Mouse (Mus musculus) intestine, embryonic 16.5 days (tissue): ENCODE measurements around the gene Atp6v1e2. TPM values are rescaled to one million over a fixed set of nuclear protein-coding genes. Genes with fewer than 3 reads are reported as not detected.

Experiments
- ATAC-seq: fragments of 200-750 bp; cut with Nextera tagmentation; 2 replicates; pipeline ENCODE4 v1.8.0; 2017; ENCODE audit warnings: moderate TSS enrichment, moderate library complexity
- H3K27ac ChIP-seq: fragments of 300-500 bp; sonication (generic); 2 replicates; pipeline ENCODE4 v1.5.1; 2014; ENCODE audit warnings: mild to moderate bottlenecking, low read length
- H3K27me3 ChIP-seq: fragments of 300-500 bp; sonication (generic); replicated peaks from 2 replicates; pipeline ENCODE4 v1.6.1; 2014; ENCODE audit warnings: low read length, control low read depth, mixed read lengths; ENCODE audit not compliant: control insufficient read depth, insufficient read depth
- H3K36me3 ChIP-seq: fragments of 300-500 bp; sonication (generic); 2 replicates; pipeline ENCODE4 v1.6.1; 2014; ENCODE audit warnings: low read length, control low read depth; ENCODE audit not compliant: control insufficient read depth, insufficient read depth
- H3K4me1 ChIP-seq: fragments of 300-500 bp; sonication (generic); 2 replicates; pipeline ENCODE4 v1.6.1; 2014; ENCODE audit warnings: low read length, control low read depth, mixed read lengths; ENCODE audit not compliant: control insufficient read depth, insufficient read depth
- H3K4me2 ChIP-seq: fragments of 300-500 bp; sonication (generic); 2 replicates; pipeline ENCODE4 v1.6.1; 2014; ENCODE audit warnings: low read depth, low read length, control low read depth
- H3K4me3 ChIP-seq: fragments of 300-500 bp; sonication (generic); 2 replicates; pipeline ENCODE4 v1.5.1; 2014; ENCODE audit warnings: mild to moderate bottlenecking, low read length
- H3K9ac ChIP-seq: fragments of 300-500 bp; sonication (generic); 2 replicates; pipeline ENCODE4 v1.6.1; 2014; ENCODE audit warnings: low read depth, low read length
- H3K9me3 ChIP-seq: fragments of 300-500 bp; sonication (generic); 2 replicates; pipeline ENCODE4 v1.6.1; 2016; ENCODE audit warnings: low read length, control low read depth; ENCODE audit not compliant: control insufficient read depth
- WGBS: fragments of 180-500 bp; shearing (Covaris S2); extraction: QIAGEN DNeasy Blood & Tissue Kit; methylation state at CpG from one replicate; pipeline ENCODE4 v1.1.7; 2014; 5-methylcytosine and 5-hydroxymethylcytosine counted together
- polyA plus RNA-seq: library from polyadenylated mRNA; unstranded; fragments of >200 nt; fragmentation: Nextera tagmentation; extraction: Ambion mirVana; gene quantifications from 2 replicates; pipeline ENCODE4 v1.2.1, GENCODE M21; 2015

The Atp6v1e2 gene
- polyA plus RNA-seq, 1 experiment from 2014 or later: 0.13 TPM

- peaks cover 22% of the 10 kb centered on the region for H3K4me1 ChIP-seq
- ATAC-seq: no peak
- no peak overlapping the region for H3K4me2 ChIP-seq
- no peaks in the 10 kb centered on the region for H3K27me3 ChIP-seq
- no peak overlapping the region for H3K9ac ChIP-seq
- WGBS: 94% methylated on average over 12 of the region's 12 CpGs
- no peak overlapping the region for H3K27ac ChIP-seq
- H3K36me3 ChIP-seq: no peaks in the 10 kb centered on the region; the same call in 1 of the 2 replicates
- no peaks in the 10 kb centered on the region for H3K9me3 ChIP-seq
- no peak overlapping the region for H3K4me3 ChIP-seq
Measured at GRCm38 (mm10) chr17:86967048-86967447, 19.4 kb upstream of the Atp6v1e2 start.

GRCm38 (mm10) chr17:86966040-86966439 lies 18.3 kb upstream of the Atp6v1e2 start:
- 78% methylated on average over 10 of the region's 10 CpGs for WGBS
- Histone ChIP-seq H3K4me3 (no peak overlapping the region), H3K4me1 (peaks cover 27% of the 10 kb centered on the region), H3K9me3 (no peaks in the 10 kb centered on the region), H3K36me3 (no peaks in the 10 kb centered on the region; the same call in 1 of the 2 replicates), H3K27me3 (no peaks in the 10 kb centered on the region), H3K9ac (no peak overlapping the region), H3K4me2 (no peak overlapping the region), H3K27ac (no peak overlapping the region)
- no peak for ATAC-seq

- peak overlapping the region; percentile 86; the same call in 1 of the 2 replicates for H3K9ac ChIP-seq
- peak overlapping the region; percentile 81 for H3K4me3 ChIP-seq
- H3K4me2 ChIP-seq: peak overlapping the region; percentile 86
- H3K27me3 ChIP-seq: no peaks in the 10 kb centered on the region
- no peaks in the 10 kb centered on the region; the same call in 1 of the 2 replicates for H3K36me3 ChIP-seq
- 74% methylated on average over 8 of the region's 8 CpGs for WGBS
- H3K27ac ChIP-seq: peak overlapping the region; percentile 88
- no peaks in the 10 kb centered on the region for H3K9me3 ChIP-seq
- H3K4me1 ChIP-seq: peaks cover 27% of the 10 kb centered on the region
- ATAC-seq: no peak
Measured at GRCm38 (mm10) chr17:86965121-86965520, 17.4 kb upstream of the Atp6v1e2 start.

- peaks cover 27% of the 10 kb centered on the region for H3K4me1 ChIP-seq
- peak; percentile 51 for ATAC-seq
- H3K4me2 ChIP-seq: peak overlapping the region; percentile 86
- peak overlapping the region; percentile 81 for H3K4me3 ChIP-seq
- no peaks in the 10 kb centered on the region for H3K27me3 ChIP-seq
- H3K9me3 ChIP-seq: no peaks in the 10 kb centered on the region
- H3K9ac ChIP-seq: peak overlapping the region; percentile 86; the same call in 1 of the 2 replicates
- under 1% methylated on average over 10 of the region's 10 CpGs for WGBS
- no peaks in the 10 kb centered on the region; the same call in 1 of the 2 replicates for H3K36me3 ChIP-seq
- H3K27ac ChIP-seq: peak overlapping the region; percentile 88
Measured at GRCm38 (mm10) chr17:86964502-86964901, 16.8 kb upstream of the Atp6v1e2 start.

- Histone ChIP-seq H3K9ac (peak overlapping the region; percentile 86), H3K4me1 (peaks cover 27% of the 10 kb centered on the region), H3K27ac (peak overlapping the region; percentile 88), H3K27me3 (no peaks in the 10 kb centered on the region), H3K4me2 (peak overlapping the region; percentile 86), H3K4me3 (peak overlapping the region; percentile 81), H3K36me3 (no peaks in the 10 kb centered on the region), H3K9me3 (no peaks in the 10 kb centered on the region)
- 0% methylated on average over 6 of the region's 6 CpGs for WGBS
- no peak for ATAC-seq
Measured at GRCm38 (mm10) chr17:86964041-86964440, 16.3 kb upstream of the Atp6v1e2 start.

- peak; percentile 35 for ATAC-seq
- under 1% methylated on average over 26 of the region's 26 CpGs for WGBS
- H3K9me3 ChIP-seq: no peaks in the 10 kb centered on the region
- H3K27ac ChIP-seq: peak overlapping the region; percentile 88
- H3K4me3 ChIP-seq: peak overlapping the region; percentile 81
- no peaks in the 10 kb centered on the region for H3K27me3 ChIP-seq
- peak overlapping the region; percentile 86 for H3K4me2 ChIP-seq
- peaks cover 27% of the 10 kb centered on the region for H3K4me1 ChIP-seq
- peak overlapping the region; percentile 86 for H3K9ac ChIP-seq
- H3K36me3 ChIP-seq: no peaks in the 10 kb centered on the region
Measured at GRCm38 (mm10) chr17:86963586-86963902, 15.8 kb upstream of the Atp6v1e2 start.

- peak within 1 kb of the TSS; percentile 86 for H3K4me2 ChIP-seq
- no peaks in the 10 kb centered on the region for H3K36me3 ChIP-seq
- H3K27me3 ChIP-seq: no peaks in the 10 kb centered on the region
- peak within 1 kb of the TSS; percentile 81 for H3K4me3 ChIP-seq
- ATAC-seq: peak; percentile 88
- H3K4me1 ChIP-seq: peaks cover 27% of the 10 kb centered on the region
- peak within 1 kb of the TSS; percentile 86 for H3K9ac ChIP-seq
- no peaks in the 10 kb centered on the region for H3K9me3 ChIP-seq
- peak within 1 kb of the TSS; percentile 88 for H3K27ac ChIP-seq
- under 1% methylated on average over 68 of the region's 86 CpGs for WGBS
Measured at GRCm38 (mm10) chr17:86962894-86963585, 15.3 kb upstream of the Atp6v1e2 start, which contains the start of gene Rhoq. Gene Rhoq (plus strand): TSS chr17:86963082.

GRCm38 (mm10) chr17:86962297-86962893 lies 14.7 kb upstream of the Atp6v1e2 start:
- Histone ChIP-seq H3K9me3 (no peaks in the 10 kb centered on the region), H3K9ac (peak overlapping the region; percentile 86), H3K27ac (peak overlapping the region; percentile 88), H3K4me2 (peak overlapping the region; percentile 86), H3K36me3 (no peaks in the 10 kb centered on the region), H3K4me3 (peak overlapping the region; percentile 81), H3K27me3 (no peaks in the 10 kb centered on the region), H3K4me1 (peaks cover 27% of the 10 kb centered on the region)
- under 1% methylated on average over 24 of the region's 24 CpGs for WGBS
- ATAC-seq: peak; percentile 54

- no peaks in the 10 kb centered on the region for H3K27me3 ChIP-seq
- WGBS: 61% methylated on average over 8 of the region's 8 CpGs
- no peaks in the 10 kb centered on the region for H3K36me3 ChIP-seq
- H3K9ac ChIP-seq: no peak overlapping the region
- H3K4me1 ChIP-seq: peaks cover 27% of the 10 kb centered on the region
- H3K4me2 ChIP-seq: no peak overlapping the region
- no peak overlapping the region for H3K27ac ChIP-seq
- no peak overlapping the region for H3K4me3 ChIP-seq
- ATAC-seq: no peak
- no peaks in the 10 kb centered on the region for H3K9me3 ChIP-seq
Measured at GRCm38 (mm10) chr17:86961301-86961841, 13.7 kb upstream of the Atp6v1e2 start.
